Mouse (Mus musculus) heart, embryonic 16.5 days (tissue): ENCODE results near the gene Uvrag. TPM values are rescaled to one million over a fixed set of nuclear protein-coding genes. Genes with fewer than 3 reads are reported as not detected.

Experiments
- ATAC-seq: fragments of 200-750 bp; cut with Nextera tagmentation; replicated peaks from 2 replicates; pipeline ENCODE4 v1.8.0; 2017; ENCODE audit warnings: moderate number of reproducible peaks; ENCODE audit not compliant: insufficient read depth, low FRiP score; ENCODE audit errors: extremely low read depth
- H3K27ac ChIP-seq: fragments of 300-500 bp; sonication (generic); 2 replicates; pipeline ENCODE4 v1.5.1; 2014; ENCODE audit warnings: mild to moderate bottlenecking, low read length, control low read depth, moderate library complexity
- H3K27me3 ChIP-seq: fragments of 300-500 bp; sonication (generic); 2 replicates; pipeline ENCODE4 v1.6.1; 2014; ENCODE audit warnings: low read length, mixed read lengths; ENCODE audit not compliant: control insufficient read depth, insufficient read depth
- H3K36me3 ChIP-seq: fragments of 300-500 bp; sonication (generic); 2 replicates; pipeline ENCODE4 v1.6.1; 2014; ENCODE audit not compliant: control insufficient read depth, insufficient read depth
- H3K4me1 ChIP-seq: fragments of 300-500 bp; sonication (generic); 2 replicates; pipeline ENCODE4 v1.6.1; 2014; ENCODE audit warnings: low read length, mixed read lengths; ENCODE audit not compliant: control insufficient read depth, insufficient read depth
- H3K4me2 ChIP-seq: fragments of 300-500 bp; sonication (generic); 2 replicates; pipeline ENCODE4 v1.6.1; 2014; ENCODE audit warnings: low read depth, mild to moderate bottlenecking, control low read depth, low read length
- H3K4me3 ChIP-seq: fragments of 300-500 bp; sonication (generic); 2 replicates; pipeline ENCODE4 v1.5.1; 2014; ENCODE audit warnings: mild to moderate bottlenecking, control low read depth, low read length
- H3K9ac ChIP-seq: fragments of 300-500 bp; sonication (generic); 2 replicates; pipeline ENCODE4 v1.6.1; 2014; ENCODE audit warnings: low read length, control low read depth
- H3K9me3 ChIP-seq: fragments of 300-500 bp; sonication (generic); replicated peaks from 2 replicates; pipeline ENCODE4 v1.6.1; 2016; ENCODE audit warnings: low read length; ENCODE audit not compliant: control insufficient read depth
- WGBS: fragments of 180-500 bp; shearing (Covaris S2); extraction: QIAGEN DNeasy Blood & Tissue Kit; methylation state at CpG from one replicate; pipeline ENCODE4 v1.1.7; 2014; 5-methylcytosine and 5-hydroxymethylcytosine counted together
- polyA plus RNA-seq: library from polyadenylated mRNA; unstranded; fragments of >200 nt; fragmentation: Nextera tagmentation; extraction: Ambion mirVana; gene quantifications from 2 replicates; pipeline ENCODE4 v1.2.1, GENCODE M21; 2015

Gene Uvrag
- polyA plus RNA-seq, 1 experiment from 2014 or later: 16.3 TPM

GRCm38 (mm10) chr7:99180162-99180561, 39.2 kb upstream of the Uvrag start:
- 68% methylated on average over 1 of the region's 1 CpGs for WGBS
- peaks cover 2% of the 10 kb centered on the region for H3K4me1 ChIP-seq
- no peaks in the 10 kb centered on the region for H3K9me3 ChIP-seq
- no peaks in the 10 kb centered on the region for H3K36me3 ChIP-seq
- no peak overlapping the region for H3K27ac ChIP-seq
- no peak for ATAC-seq
- peaks cover 9% of the 10 kb centered on the region for H3K27me3 ChIP-seq
- no peak overlapping the region for H3K9ac ChIP-seq
- H3K4me2 ChIP-seq: no peak overlapping the region
- H3K4me3 ChIP-seq: no peak overlapping the region

GRCm38 (mm10) chr7:99179271-99179670, 38.3 kb upstream of the Uvrag start:
- H3K4me2 ChIP-seq: no peak overlapping the region
- H3K27ac ChIP-seq: no peak overlapping the region
- H3K9me3 ChIP-seq: no peaks in the 10 kb centered on the region
- no peak for ATAC-seq
- no peaks in the 10 kb centered on the region for H3K36me3 ChIP-seq
- H3K4me1 ChIP-seq: peaks cover 2% of the 10 kb centered on the region
- 83% methylated on average over 9 of the region's 9 CpGs for WGBS
- no peak overlapping the region for H3K4me3 ChIP-seq
- peaks cover 9% of the 10 kb centered on the region for H3K27me3 ChIP-seq
- no peak overlapping the region for H3K9ac ChIP-seq

- no peak overlapping the region for H3K4me3 ChIP-seq
- H3K9ac ChIP-seq: no peak overlapping the region
- peaks cover 2% of the 10 kb centered on the region; the same call in 1 of the 2 replicates for H3K27me3 ChIP-seq
- 89% methylated on average over 5 of the region's 5 CpGs for WGBS
- ATAC-seq: no peak
- no peaks in the 10 kb centered on the region; the same call in 1 of the 2 replicates for H3K4me1 ChIP-seq
- H3K9me3 ChIP-seq: no peaks in the 10 kb centered on the region
- no peak overlapping the region for H3K27ac ChIP-seq
- no peak overlapping the region for H3K4me2 ChIP-seq
- H3K36me3 ChIP-seq: no peaks in the 10 kb centered on the region
Measured at GRCm38 (mm10) chr7:99177386-99177785, 36.4 kb upstream of the Uvrag start.

GRCm38 (mm10) chr7:99175666-99176065, 34.7 kb upstream of the Uvrag start:
- no peak overlapping the region for H3K27ac ChIP-seq
- no peak for ATAC-seq
- H3K27me3 ChIP-seq: no peaks in the 10 kb centered on the region
- H3K36me3 ChIP-seq: no peaks in the 10 kb centered on the region
- no peaks in the 10 kb centered on the region for H3K4me1 ChIP-seq
- no peaks in the 10 kb centered on the region for H3K9me3 ChIP-seq
- no peak overlapping the region for H3K4me3 ChIP-seq
- H3K4me2 ChIP-seq: no peak overlapping the region
- no peak overlapping the region for H3K9ac ChIP-seq
- WGBS: 90% methylated on average over 9 of the region's 9 CpGs

GRCm38 (mm10) chr7:99175118-99175517, 34.2 kb upstream of the Uvrag start:
- H3K9me3 ChIP-seq: no peaks in the 10 kb centered on the region
- no peak overlapping the region for H3K27ac ChIP-seq
- no peaks in the 10 kb centered on the region for H3K36me3 ChIP-seq
- WGBS: 76% methylated on average over 11 of the region's 11 CpGs
- no peak overlapping the region for H3K4me2 ChIP-seq
- no peak for ATAC-seq
- no peaks in the 10 kb centered on the region for H3K4me1 ChIP-seq
- no peak overlapping the region for H3K4me3 ChIP-seq
- no peaks in the 10 kb centered on the region for H3K27me3 ChIP-seq
- H3K9ac ChIP-seq: no peak overlapping the region

GRCm38 (mm10) chr7:99174006-99174405, 33.1 kb upstream of the Uvrag start:
- H3K9ac ChIP-seq: no peak overlapping the region
- no peaks in the 10 kb centered on the region for H3K9me3 ChIP-seq
- ATAC-seq: no peak
- H3K4me2 ChIP-seq: no peak overlapping the region
- no peaks in the 10 kb centered on the region for H3K36me3 ChIP-seq
- no peak overlapping the region for H3K4me3 ChIP-seq
- no peaks in the 10 kb centered on the region for H3K27me3 ChIP-seq
- H3K4me1 ChIP-seq: no peaks in the 10 kb centered on the region
- 79% methylated on average over 4 of the region's 4 CpGs for WGBS
- no peak overlapping the region for H3K27ac ChIP-seq

GRCm38 (mm10) chr7:99172898-99173297, 32.0 kb upstream of the Uvrag start:
- Histone ChIP-seq H3K27ac (no peak overlapping the region), H3K4me1 (no peaks in the 10 kb centered on the region), H3K9ac (no peak overlapping the region), H3K4me2 (no peak overlapping the region), H3K36me3 (no peaks in the 10 kb centered on the region), H3K4me3 (no peak overlapping the region), H3K9me3 (no peaks in the 10 kb centered on the region), H3K27me3 (no peaks in the 10 kb centered on the region)
- WGBS: 43% methylated on average over 6 of the region's 6 CpGs
- peak; percentile 19; the same call in 1 of the 2 replicates for ATAC-seq

GRCm38 (mm10) chr7:99171730-99172463, 31.0 kb upstream of the Uvrag start:
- WGBS: 57% methylated on average over 10 of the region's 10 CpGs
- no peaks in the 10 kb centered on the region for H3K36me3 ChIP-seq
- no peaks in the 10 kb centered on the region for H3K9me3 ChIP-seq
- H3K9ac ChIP-seq: no peak overlapping the region
- H3K27me3 ChIP-seq: no peaks in the 10 kb centered on the region
- no peak overlapping the region for H3K4me2 ChIP-seq
- H3K4me1 ChIP-seq: no peaks in the 10 kb centered on the region
- no peak for ATAC-seq
- H3K4me3 ChIP-seq: no peak overlapping the region
- H3K27ac ChIP-seq: no peak overlapping the region

- Histone ChIP-seq H3K4me1 (0 out of 2 replicates have a peak, but pooled peaks cover 3% of the 10 kb centered on the region), H3K9me3 (no peaks in the 10 kb centered on the region), H3K4me3 (no peak overlapping the region), H3K36me3 (no peaks in the 10 kb centered on the region), H3K27me3 (no peaks in the 10 kb centered on the region), H3K4me2 (no peak overlapping the region), H3K27ac (no peak overlapping the region), H3K9ac (no peak overlapping the region)
- no peak for ATAC-seq
- WGBS: 90% methylated on average over 6 of the region's 6 CpGs
Measured at GRCm38 (mm10) chr7:99170519-99170918, 29.6 kb upstream of the Uvrag start.
